Mouse (Mus musculus): ENCODE results near the gene Oaf. TPM values are rescaled to one million over a fixed set of nuclear protein-coding genes. Genes with fewer than 3 reads are reported as not detected.

Gene Oaf
- polyA plus RNA-seq, 1 experiment from 2014 or later: 38.9 TPM

- no peaks in the 10 kb centered on the region; the same call in 1 of the 2 replicates for H3K4me1 ChIP-seq (replicated peaks; ENCODE audit: control insufficient read depth, insufficient read depth, low read length)
- no peak overlapping the region for H3K4me3 ChIP-seq (ENCODE audit: low read depth, low read length)
- H3K27ac ChIP-seq (ENCODE audit: low read depth, low read length): no peak overlapping the region
- H3K9ac ChIP-seq (ENCODE audit: low read length): no peak overlapping the region
- DNase-seq (ENCODE audit: low spot score) (no peak), ATAC-seq (replicated peaks; ENCODE audit: low FRiP score) (no peak)
- H3K9me3 ChIP-seq (ENCODE audit: control insufficient read depth, low read length): no peaks in the 10 kb centered on the region
- no peaks in the 10 kb centered on the region for H3K27me3 ChIP-seq (ENCODE audit: control insufficient read depth, insufficient read depth, low read length)
- no peaks in the 10 kb centered on the region for H3K36me3 ChIP-seq (ENCODE audit: control insufficient read depth, insufficient read depth, low read length)
- 16% methylated on average over 5 of the region's 5 CpGs for WGBS
- no peak overlapping the region for H3K4me2 ChIP-seq (ENCODE audit: low read depth, low read length, severe bottlenecking)
These were observed 13.6 kb upstream of the Oaf start for GRCm38 (mm10) chr9:43253271-43253681.

- no peak overlapping the region for H3K9ac ChIP-seq (ENCODE audit: low read length)
- no peak for ATAC-seq (replicated peaks; ENCODE audit: low FRiP score)
- H3K36me3 ChIP-seq (ENCODE audit: control insufficient read depth, insufficient read depth, low read length): no peaks in the 10 kb centered on the region
- no peaks in the 10 kb centered on the region for H3K9me3 ChIP-seq (ENCODE audit: control insufficient read depth, low read length)
- no peaks in the 10 kb centered on the region; the same call in 1 of the 2 replicates for H3K4me1 ChIP-seq (replicated peaks; ENCODE audit: control insufficient read depth, insufficient read depth, low read length)
- peak; percentile 66 for DNase-seq (ENCODE audit: low spot score)
- H3K4me3 ChIP-seq (ENCODE audit: low read depth, low read length): no peak overlapping the region
- no peaks in the 10 kb centered on the region for H3K27me3 ChIP-seq (ENCODE audit: control insufficient read depth, insufficient read depth, low read length)
- H3K27ac ChIP-seq (ENCODE audit: low read depth, low read length): no peak overlapping the region
- H3K4me2 ChIP-seq (ENCODE audit: low read depth, low read length, severe bottlenecking): no peak overlapping the region
- 49% methylated on average over 3 of the region's 3 CpGs for WGBS
These were observed 13.1 kb upstream of the Oaf start for GRCm38 (mm10) chr9:43252790-43253189.

- DNase-seq (ENCODE audit: low spot score) (no peak), ATAC-seq (replicated peaks; ENCODE audit: low FRiP score) (no peak)
- no peaks in the 10 kb centered on the region for H3K27me3 ChIP-seq (ENCODE audit: control insufficient read depth, insufficient read depth, low read length)
- no peaks in the 10 kb centered on the region; the same call in 1 of the 2 replicates for H3K4me1 ChIP-seq (replicated peaks; ENCODE audit: control insufficient read depth, insufficient read depth, low read length)
- H3K4me3 ChIP-seq (ENCODE audit: low read depth, low read length): no peak overlapping the region
- no peaks in the 10 kb centered on the region for H3K9me3 ChIP-seq (ENCODE audit: control insufficient read depth, low read length)
- no peak overlapping the region for H3K9ac ChIP-seq (ENCODE audit: low read length)
- H3K27ac ChIP-seq (ENCODE audit: low read depth, low read length): no peak overlapping the region
- 90% methylated on average over 2 of the region's 2 CpGs for WGBS
- no peaks in the 10 kb centered on the region for H3K36me3 ChIP-seq (ENCODE audit: control insufficient read depth, insufficient read depth, low read length)
- no peak overlapping the region for H3K4me2 ChIP-seq (ENCODE audit: low read depth, low read length, severe bottlenecking)
These were observed 12.1 kb upstream of the Oaf start for GRCm38 (mm10) chr9:43251786-43252185.

- H3K27ac ChIP-seq (ENCODE audit: low read depth, low read length): no peak overlapping the region
- H3K9ac ChIP-seq (ENCODE audit: low read length): no peak overlapping the region
- ATAC-seq (replicated peaks; ENCODE audit: low FRiP score) (no peak), DNase-seq (ENCODE audit: low spot score) (no peak)
- H3K4me2 ChIP-seq (ENCODE audit: low read depth, low read length, severe bottlenecking): no peak overlapping the region
- no peak overlapping the region for H3K4me3 ChIP-seq (ENCODE audit: low read depth, low read length)
- no peaks in the 10 kb centered on the region for H3K9me3 ChIP-seq (ENCODE audit: control insufficient read depth, low read length)
- whole genome bisulfite sequencing: 49% methylated on average over 10 of the region's 10 CpGs
- no peaks in the 10 kb centered on the region for H3K4me1 ChIP-seq (replicated peaks; ENCODE audit: control insufficient read depth, insufficient read depth, low read length)
- H3K36me3 ChIP-seq (ENCODE audit: control insufficient read depth, insufficient read depth, low read length): no peaks in the 10 kb centered on the region
- no peaks in the 10 kb centered on the region for H3K27me3 ChIP-seq (ENCODE audit: control insufficient read depth, insufficient read depth, low read length)
These were observed 7.0 kb upstream of the Oaf start for GRCm38 (mm10) chr9:43246738-43247180.

GRCm38 (mm10) chr9:43245801-43246570, 6.3 kb upstream of the Oaf start:
- ATAC-seq (replicated peaks; ENCODE audit: low FRiP score) (no peak), DNase-seq (ENCODE audit: low spot score) (no peak)
- Histone ChIP-seq H3K4me2 (ENCODE audit: low read depth, low read length, severe bottlenecking) (no peak overlapping the region), H3K27ac (ENCODE audit: low read depth, low read length) (no peak overlapping the region), H3K9me3 (ENCODE audit: control insufficient read depth, low read length) (no peaks in the 10 kb centered on the region), H3K27me3 (ENCODE audit: control insufficient read depth, insufficient read depth, low read length) (no peaks in the 10 kb centered on the region), H3K36me3 (ENCODE audit: control insufficient read depth, insufficient read depth, low read length) (no peaks in the 10 kb centered on the region), H3K4me1 (replicated peaks; ENCODE audit: control insufficient read depth, insufficient read depth, low read length) (0 out of 2 replicates have a peak, but pooled peaks cover 1% of the 10 kb centered on the region), H3K9ac (ENCODE audit: low read length) (no peak overlapping the region), H3K4me3 (ENCODE audit: low read depth, low read length) (no peak overlapping the region)
- 85% methylated on average over 7 of the region's 7 CpGs for WGBS

- H3K4me1 ChIP-seq (replicated peaks; ENCODE audit: control insufficient read depth, insufficient read depth, low read length): peaks cover 10% of the 10 kb centered on the region; the same call in 1 of the 2 replicates
- DNase-seq (ENCODE audit: low spot score): no peak
- H3K9me3 ChIP-seq (ENCODE audit: control insufficient read depth, low read length): no peaks in the 10 kb centered on the region
- H3K4me3 ChIP-seq (ENCODE audit: low read depth, low read length): no peak overlapping the region
- no peak overlapping the region for H3K4me2 ChIP-seq (ENCODE audit: low read depth, low read length, severe bottlenecking)
- H3K36me3 ChIP-seq (ENCODE audit: control insufficient read depth, insufficient read depth, low read length): no peaks in the 10 kb centered on the region
- no peak overlapping the region for H3K27ac ChIP-seq (ENCODE audit: low read depth, low read length)
- 87% methylated on average over 5 of the region's 5 CpGs for WGBS
- no peak overlapping the region for H3K9ac ChIP-seq (ENCODE audit: low read length)
- ATAC-seq (replicated peaks; ENCODE audit: low FRiP score): no peak
- peaks cover 2% of the 10 kb centered on the region; the same call in 1 of the 2 replicates for H3K27me3 ChIP-seq (ENCODE audit: control insufficient read depth, insufficient read depth, low read length)
These were observed 2.7 kb upstream of the Oaf start for GRCm38 (mm10) chr9:43242432-43242831.

- H3K27me3 ChIP-seq (ENCODE audit: control insufficient read depth, insufficient read depth, low read length): peaks cover 2% of the 10 kb centered on the region; the same call in 1 of the 2 replicates
- H3K9me3 ChIP-seq (ENCODE audit: control insufficient read depth, low read length): no peaks in the 10 kb centered on the region
- WGBS: 91% methylated on average over 8 of the region's 8 CpGs
- no peak overlapping the region for H3K4me3 ChIP-seq (ENCODE audit: low read depth, low read length)
- no peak overlapping the region for H3K4me2 ChIP-seq (ENCODE audit: low read depth, low read length, severe bottlenecking)
- peaks cover 10% of the 10 kb centered on the region; the same call in 1 of the 2 replicates for H3K4me1 ChIP-seq (replicated peaks; ENCODE audit: control insufficient read depth, insufficient read depth, low read length)
- ATAC-seq (replicated peaks; ENCODE audit: low FRiP score) (no peak), DNase-seq (ENCODE audit: low spot score) (no peak)
- no peak overlapping the region for H3K27ac ChIP-seq (ENCODE audit: low read depth, low read length)
- no peaks in the 10 kb centered on the region for H3K36me3 ChIP-seq (ENCODE audit: control insufficient read depth, insufficient read depth, low read length)
- no peak overlapping the region for H3K9ac ChIP-seq (ENCODE audit: low read length)
These were observed 2.3 kb upstream of the Oaf start for GRCm38 (mm10) chr9:43241970-43242369.

GRCm38 (mm10) chr9:43241291-43241690, 1.6 kb upstream of the Oaf start:
- no peak overlapping the region for H3K4me3 ChIP-seq (ENCODE audit: low read depth, low read length)
- no peak overlapping the region for H3K4me2 ChIP-seq (ENCODE audit: low read depth, low read length, severe bottlenecking)
- no peaks in the 10 kb centered on the region for H3K36me3 ChIP-seq (ENCODE audit: control insufficient read depth, insufficient read depth, low read length)
- DNase-seq (ENCODE audit: low spot score) (no peak), ATAC-seq (replicated peaks; ENCODE audit: low FRiP score) (no peak)
- H3K27ac ChIP-seq (ENCODE audit: low read depth, low read length): no peak overlapping the region
- WGBS: 54% methylated on average over 4 of the region's 4 CpGs
- no peaks in the 10 kb centered on the region for H3K9me3 ChIP-seq (ENCODE audit: control insufficient read depth, low read length)
- H3K9ac ChIP-seq (ENCODE audit: low read length): no peak overlapping the region
- peaks cover 10% of the 10 kb centered on the region; the same call in 1 of the 2 replicates for H3K4me1 ChIP-seq (replicated peaks; ENCODE audit: control insufficient read depth, insufficient read depth, low read length)
- H3K27me3 ChIP-seq (ENCODE audit: control insufficient read depth, insufficient read depth, low read length): peaks cover 2% of the 10 kb centered on the region; the same call in 1 of the 2 replicates

- H3K4me2 ChIP-seq (ENCODE audit: low read depth, low read length, severe bottlenecking): peak overlapping the region; percentile 78
- peaks cover 10% of the 10 kb centered on the region; the same call in 1 of the 2 replicates for H3K4me1 ChIP-seq (replicated peaks; ENCODE audit: control insufficient read depth, insufficient read depth, low read length)
- ATAC-seq (replicated peaks; ENCODE audit: low FRiP score): no peak
- H3K4me3 ChIP-seq (ENCODE audit: low read depth, low read length): no peak overlapping the region
- H3K36me3 ChIP-seq (ENCODE audit: control insufficient read depth, insufficient read depth, low read length): no peaks in the 10 kb centered on the region
- H3K9ac ChIP-seq (ENCODE audit: low read length): peak overlapping the region; percentile 73
- H3K9me3 ChIP-seq (ENCODE audit: control insufficient read depth, low read length): no peaks in the 10 kb centered on the region
- WGBS: 21% methylated on average over 2 of the region's 2 CpGs
- peak overlapping the region; percentile 81 for H3K27ac ChIP-seq (ENCODE audit: low read depth, low read length)
- peaks cover 2% of the 10 kb centered on the region; the same call in 1 of the 2 replicates for H3K27me3 ChIP-seq (ENCODE audit: control insufficient read depth, insufficient read depth, low read length)
- DNase-seq (ENCODE audit: low spot score): no peak
These were observed 836 bp upstream of the Oaf start for GRCm38 (mm10) chr9:43240594-43240900.

Measured in forebrain, embryonic 11.5 days (tissue).